Mouse (Mus musculus): Measurements from ENCODE around the gene Olfr1510. TPM values are rescaled to one million over a fixed set of nuclear protein-coding genes. Genes with fewer than 3 reads are reported as not detected.
"Not testable (repeated sequence)": the region's sequence is repeated elsewhere in the genome, so short reads cannot be mapped to it uniquely, and the experiment has no call there.

The Olfr1510 gene
- polyA plus RNA-seq, 1 experiment from 2014 or later = not detected

DNA sequence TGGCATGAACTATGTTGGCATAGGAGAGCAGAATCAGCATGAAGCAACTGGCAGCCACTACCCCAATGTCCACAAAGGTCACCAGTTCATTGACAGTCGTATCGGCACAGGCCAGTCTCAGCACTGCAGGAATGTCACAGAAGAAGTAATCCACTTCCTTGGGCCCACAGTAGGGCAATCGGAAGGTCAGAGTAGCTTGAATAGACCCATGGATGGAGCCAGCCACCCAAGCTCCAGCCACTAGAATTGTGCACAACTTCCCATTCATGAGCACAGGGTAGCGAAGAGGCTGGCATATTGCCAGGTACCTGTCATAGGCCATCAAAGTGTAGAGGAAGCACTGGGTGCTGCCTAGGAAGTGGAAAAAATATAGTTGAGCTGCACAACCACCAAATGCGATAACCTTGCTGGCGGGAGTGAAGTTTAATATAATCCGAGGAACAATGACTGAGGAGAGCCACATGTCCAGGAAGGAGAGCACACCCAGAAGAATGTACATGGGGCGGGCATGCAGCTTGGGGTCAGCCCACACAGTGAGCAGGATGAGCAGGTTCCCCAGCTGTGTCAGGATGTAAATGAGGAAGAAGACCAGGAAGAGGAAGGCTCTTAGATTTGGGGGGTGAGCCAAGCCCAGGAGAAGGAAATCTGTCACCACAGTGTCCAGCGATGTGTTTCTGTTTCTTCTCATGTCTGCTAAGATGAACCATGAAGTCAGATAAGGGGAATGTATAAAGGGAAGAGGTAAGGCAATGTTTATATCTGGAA is 23.9 kb downstream of the Olfr1510 start:
- H3K4me2 ChIP-seq (ENCODE audit: low read length); H3K27me3 ChIP-seq (ENCODE audit: control insufficient read depth, insufficient read depth, low read length); H3K27ac ChIP-seq (replicated peaks in 1 of 2; ENCODE audit: control insufficient read depth in 1 of 2, insufficient read depth in 1 of 2, low read depth in 2 of 2, low read length in 2 of 2); H3K4me1 ChIP-seq (ENCODE audit: control insufficient read depth in 2 of 2, insufficient read depth in 2 of 2, low read length in 2 of 2); H3K36me3 ChIP-seq (ENCODE audit: control insufficient read depth, insufficient read depth, low read length); H3K4me3 ChIP-seq (ENCODE audit: control insufficient read depth in 1 of 2, insufficient read depth in 1 of 2, low read depth in 1 of 2, low read length in 2 of 2); H3K9ac ChIP-seq (ENCODE audit: low read length); H3K9me3 ChIP-seq (ENCODE audit: control insufficient read depth, low read length): not testable (repeated sequence)
- ATAC-seq (ENCODE audit: insufficient number of reproducible peaks, insufficient read depth, low FRiP score, low read depth) = peak; percentile 54; the same call in 1 of the 2 replicates
- whole genome bisulfite sequencing = 73% methylated on average over 9 of the region's 9 CpGs

DNA sequence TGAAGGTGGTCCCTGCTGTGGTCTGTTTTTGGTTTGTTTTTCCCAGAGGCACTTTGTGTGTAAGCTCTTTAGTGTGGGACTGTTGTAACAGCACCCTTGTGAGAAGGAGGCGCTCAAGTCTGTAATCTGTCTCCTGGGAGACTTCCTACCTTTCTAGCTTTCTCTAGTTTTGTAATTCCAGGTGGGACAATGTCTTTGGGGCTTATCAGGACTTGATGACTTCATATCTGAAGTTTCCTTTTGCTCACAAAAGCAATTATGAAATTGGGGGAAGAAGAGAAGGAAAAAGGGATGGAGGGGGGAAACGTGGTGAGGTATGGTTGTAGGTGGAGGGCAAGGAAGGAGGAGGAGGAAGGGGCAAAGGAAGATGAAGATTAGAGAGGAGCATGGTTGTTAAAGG is 35.1 kb downstream of the Olfr1510 start, which contains the start of gene Olfr1512:
Olfr1512 (minus strand) TSS at position 101 of the 400 bp plus-strand sequence.
- no peak within 1 kb of the TSS for H3K4me3 ChIP-seq (ENCODE audit: control insufficient read depth in 1 of 2, insufficient read depth in 1 of 2, low read depth in 1 of 2, low read length in 2 of 2)
- no peaks in the 10 kb centered on the region for H3K27me3 ChIP-seq (ENCODE audit: control insufficient read depth, insufficient read depth, low read length)
- no peak within 1 kb of the TSS for H3K9ac ChIP-seq (ENCODE audit: low read length)
- no peaks in the 10 kb centered on the region for H3K9me3 ChIP-seq (ENCODE audit: control insufficient read depth, low read length)
- ATAC-seq (ENCODE audit: insufficient number of reproducible peaks, insufficient read depth, low FRiP score, low read depth) = no peak
- no peaks in the 10 kb centered on the region for H3K4me1 ChIP-seq (ENCODE audit: control insufficient read depth in 2 of 2, insufficient read depth in 2 of 2, low read length in 2 of 2)
- H3K27ac ChIP-seq (replicated peaks in 1 of 2; ENCODE audit: control insufficient read depth in 1 of 2, insufficient read depth in 1 of 2, low read depth in 2 of 2, low read length in 2 of 2) = no peak within 1 kb of the TSS
- H3K36me3 ChIP-seq (ENCODE audit: control insufficient read depth, insufficient read depth, low read length) = no peaks in the 10 kb centered on the region
- no peak within 1 kb of the TSS for H3K4me2 ChIP-seq (ENCODE audit: low read length)
- 71% methylated on average over 2 of the region's 2 CpGs for WGBS

DNA sequence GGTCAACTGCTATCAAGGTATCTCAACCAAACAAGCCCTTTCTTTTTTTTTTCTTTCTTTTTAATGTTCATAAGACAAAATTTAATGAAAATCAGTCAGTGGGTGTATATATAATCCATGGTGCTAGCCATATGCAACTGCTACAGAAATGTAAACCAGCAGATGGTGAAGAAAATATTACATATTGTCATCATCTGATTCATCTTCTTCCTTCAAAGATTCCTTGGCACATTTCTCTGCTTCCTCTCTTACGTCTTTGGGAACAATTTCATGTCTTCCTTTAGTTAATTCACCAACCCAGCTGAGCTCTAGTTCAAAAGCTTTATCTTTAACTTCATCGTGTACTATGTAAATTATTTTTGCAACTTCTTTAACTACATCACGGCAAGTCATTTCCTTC is 45.4 kb downstream of the Olfr1510 start:
- Histone ChIP-seq H3K36me3 (ENCODE audit: control insufficient read depth, insufficient read depth, low read length) (no peaks in the 10 kb centered on the region), H3K4me3 (ENCODE audit: control insufficient read depth in 1 of 2, insufficient read depth in 1 of 2, low read depth in 1 of 2, low read length in 2 of 2) (no peak overlapping the region), H3K4me2 (ENCODE audit: low read length) (no peak overlapping the region), H3K27me3 (ENCODE audit: control insufficient read depth, insufficient read depth, low read length) (no peaks in the 10 kb centered on the region), H3K9me3 (ENCODE audit: control insufficient read depth, low read length) (no peaks in the 10 kb centered on the region), H3K27ac (replicated peaks in 1 of 2; ENCODE audit: control insufficient read depth in 1 of 2, insufficient read depth in 1 of 2, low read depth in 2 of 2, low read length in 2 of 2) (no peak overlapping the region), H3K4me1 (ENCODE audit: control insufficient read depth in 2 of 2, insufficient read depth in 2 of 2, low read length in 2 of 2) (no peaks in the 10 kb centered on the region), H3K9ac (ENCODE audit: low read length) (no peak overlapping the region)
- ATAC-seq (ENCODE audit: insufficient number of reproducible peaks, insufficient read depth, low FRiP score, low read depth) = no peak
- WGBS = 85% methylated on average over 3 of the region's 3 CpGs

Other genes starting within 250 kb of the Olfr1510 start
- 30.2 and 36.6 TPM in 2 replicates for gene Supt16, start 217.0 kb downstream of the Olfr1510 start, polyA plus RNA-seq (2014; fragmentation: Nextera tagmentation; extraction: Ambion mirVana)
- 28.2 and 30.3 TPM in 2 replicates for gene Chd8, start 156.6 kb downstream of the Olfr1510 start, polyA plus RNA-seq (2014; fragmentation: Nextera tagmentation; extraction: Ambion mirVana)
- 39.2 and 39.7 TPM in 2 replicates for gene Tox4, start 135.2 kb downstream of the Olfr1510 start, polyA plus RNA-seq (2014; fragmentation: Nextera tagmentation; extraction: Ambion mirVana)
- gene Rab2b, start 134.8 kb downstream of the Olfr1510 start, polyA plus RNA-seq (2014; fragmentation: Nextera tagmentation; extraction: Ambion mirVana) = 16.4 and 16.8 TPM in 2 replicates
- 20.5 and 24.1 TPM in 2 replicates for gene Mettl3, start 109.2 kb downstream of the Olfr1510 start, polyA plus RNA-seq (2014; fragmentation: Nextera tagmentation; extraction: Ambion mirVana)
- gene Sall2, start 85.6 kb downstream of the Olfr1510 start, polyA plus RNA-seq (2014; fragmentation: Nextera tagmentation; extraction: Ambion mirVana) = 6.0 and 6.2 TPM in 2 replicates
- not detected in 2 replicates for gene Olfr1513, start 58.0 kb downstream of the Olfr1510 start, polyA plus RNA-seq (2014; fragmentation: Nextera tagmentation; extraction: Ambion mirVana)
- not detected in 2 replicates for gene Olfr1512, start 35.2 kb downstream of the Olfr1510 start, polyA plus RNA-seq (2014; fragmentation: Nextera tagmentation; extraction: Ambion mirVana)
- gene Olfr1511, start 17.0 kb downstream of the Olfr1510 start, polyA plus RNA-seq (2014; fragmentation: Nextera tagmentation; extraction: Ambion mirVana) = not detected in 2 replicates
- not detected in 2 replicates for gene Olfr1509, start 28.6 kb upstream of the Olfr1510 start, polyA plus RNA-seq (2014; fragmentation: Nextera tagmentation; extraction: Ambion mirVana)
- not detected in 2 replicates for gene Olfr1508, start 53.1 kb upstream of the Olfr1510 start, polyA plus RNA-seq (2014; fragmentation: Nextera tagmentation; extraction: Ambion mirVana)
- not detected in 2 replicates for gene Olfr1507, start 81.4 kb upstream of the Olfr1510 start, polyA plus RNA-seq (2014; fragmentation: Nextera tagmentation; extraction: Ambion mirVana)